Mouse (Mus musculus) cortical plate, adult 2 months (tissue): ENCODE results near the gene Krt86.

Experiments
- CTCF ChIP-seq: fragments of 200-500 bp; IDR thresholded peaks from 2 replicates; pipeline ENCODE4 v1.5.1; 2011; ENCODE audit warnings: mild to moderate bottlenecking, control low read depth, low read length; ENCODE audit not compliant: insufficient read depth; ENCODE audit errors: extremely low read depth
- POLR2A ChIP-seq: fragments of 200-500 bp; IDR thresholded peaks from 2 replicates; pipeline ENCODE4 v1.6.1; 2011; ENCODE audit warnings: mild to moderate bottlenecking, low read length, control low read depth; ENCODE audit not compliant: insufficient read depth; ENCODE audit errors: extremely low read depth

- no peak for TF ChIP-seq CTCF
- no peak for TF ChIP-seq POLR2A
These were observed 10.4 kb downstream of the Krt86 start for GRCm38 (mm10) chr15:101483646-101484045.
